Mouse (Mus musculus) left cerebral cortex, adult 18-20 months (tissue): ENCODE measurements around the gene Ntrk2. TPM values are rescaled to one million over a fixed set of nuclear protein-coding genes. Genes with fewer than 3 reads are reported as not detected.

Experiments used
- DNase-seq, 2 experiments: peaks; one replicate each; pipeline ENCODE4 v3.0.0; 2021 to 2022; ENCODE audit warnings: low spot score in 2 of 2, mixed read lengths in 1 of 2
- total RNA-seq, 2 experiments: library from RNA; stranded (reverse); gene quantifications; 2 replicates each; pipeline ENCODE4 v1.2.3; 2021

Gene Ntrk2
- total RNA-seq, 2 experiments from 2014 or later = 369 to 406 TPM

DNA sequence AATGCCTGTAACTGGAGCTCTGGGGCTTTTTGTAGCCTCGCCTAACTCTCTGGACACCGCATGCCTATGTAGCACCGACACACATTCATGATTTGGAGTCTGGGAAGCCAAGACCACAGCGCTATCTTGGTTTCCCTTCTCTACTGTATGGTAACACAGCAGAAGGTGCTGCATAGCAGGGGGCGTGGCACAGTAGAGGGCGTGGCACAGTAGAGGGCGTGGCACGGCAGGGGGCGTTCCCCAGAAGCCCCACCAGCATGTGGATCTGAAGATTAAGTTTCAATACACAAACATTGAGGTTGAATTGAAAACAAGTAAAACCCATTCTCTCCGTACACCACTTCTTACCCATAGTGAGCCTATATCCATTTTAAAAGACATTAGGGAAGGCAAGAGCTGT is 115.3 kb downstream of the Ntrk2 start:
- DNase-seq = no peak

DNA sequence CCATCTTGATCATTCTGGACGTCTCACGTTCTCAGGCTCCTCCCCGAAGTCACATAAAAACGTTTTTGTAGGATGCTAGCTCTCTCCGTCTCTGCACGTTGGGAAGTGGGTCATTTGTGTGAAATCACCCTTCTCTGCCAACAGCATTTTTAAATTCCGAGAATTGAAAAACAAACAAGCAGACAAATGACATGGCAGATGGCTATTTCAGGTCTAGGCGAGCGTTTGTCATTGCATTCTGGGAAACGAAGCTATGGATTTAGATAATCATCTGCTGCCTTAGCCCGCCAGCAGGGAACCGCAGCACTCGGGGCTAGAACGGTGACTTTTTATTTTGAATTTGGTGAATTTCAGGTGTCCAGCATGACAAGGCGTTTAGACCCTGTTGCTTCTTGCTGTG is 115.8 kb downstream of the Ntrk2 start:
- no peak for DNase-seq

DNA sequence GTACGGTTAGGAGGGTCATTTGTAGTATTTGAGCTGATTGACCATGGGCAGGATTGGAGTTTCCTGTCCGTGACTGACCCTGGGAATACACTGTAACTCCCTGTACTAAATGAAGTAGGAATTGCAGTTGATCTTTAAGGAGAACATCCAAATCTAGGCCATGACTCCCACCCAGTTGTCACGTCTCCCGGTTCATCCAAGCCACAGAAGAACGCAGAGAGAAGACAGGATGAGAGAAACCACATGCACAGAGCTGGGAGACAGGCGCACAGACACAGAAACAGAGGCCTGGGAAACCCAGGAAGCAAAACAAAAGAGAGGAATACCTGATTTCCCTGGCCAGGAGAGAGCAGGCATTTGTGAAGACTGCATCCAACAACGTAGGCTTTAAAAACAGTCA is 117.1 kb downstream of the Ntrk2 start:
- no peak for DNase-seq

DNA sequence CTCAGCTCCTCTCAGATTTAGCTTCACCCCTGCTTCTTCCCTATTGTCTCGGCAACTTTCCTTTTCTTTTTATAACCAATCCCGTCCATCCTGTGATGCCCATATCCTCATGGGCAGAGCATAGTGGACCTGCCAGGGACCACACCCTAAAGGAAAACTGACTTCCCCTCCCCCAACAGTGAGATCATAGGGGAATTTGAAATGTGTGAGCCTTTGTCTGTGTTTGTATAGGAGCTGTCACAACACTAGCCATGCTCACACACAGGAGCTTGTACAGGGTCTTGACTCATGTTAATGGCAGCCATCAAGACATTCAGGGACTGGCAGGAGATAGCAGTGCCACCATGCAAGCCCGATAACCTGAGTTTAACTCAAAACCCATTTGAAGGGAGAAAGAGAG is 118.1 kb downstream of the Ntrk2 start:
- no peak for DNase-seq

DNA sequence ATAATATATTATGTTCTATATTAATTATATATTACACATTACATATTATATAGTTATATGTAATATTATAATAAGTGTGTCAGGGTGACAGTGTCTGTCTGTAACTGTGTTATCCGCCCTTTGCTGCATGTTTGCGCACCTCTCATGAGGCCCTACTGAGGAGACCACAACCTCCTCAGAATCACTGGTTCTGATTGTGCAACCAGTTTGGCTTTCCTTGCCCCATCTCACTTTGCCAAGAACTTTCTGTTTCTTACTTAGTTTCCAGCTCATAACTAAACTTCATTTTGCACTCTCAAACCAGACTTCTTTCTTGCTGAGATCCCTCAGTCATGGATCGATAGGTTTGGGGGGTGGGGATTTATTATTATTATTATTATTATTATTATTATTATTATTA is 120.8 kb downstream of the Ntrk2 start:
- DNase-seq = no peak

DNA sequence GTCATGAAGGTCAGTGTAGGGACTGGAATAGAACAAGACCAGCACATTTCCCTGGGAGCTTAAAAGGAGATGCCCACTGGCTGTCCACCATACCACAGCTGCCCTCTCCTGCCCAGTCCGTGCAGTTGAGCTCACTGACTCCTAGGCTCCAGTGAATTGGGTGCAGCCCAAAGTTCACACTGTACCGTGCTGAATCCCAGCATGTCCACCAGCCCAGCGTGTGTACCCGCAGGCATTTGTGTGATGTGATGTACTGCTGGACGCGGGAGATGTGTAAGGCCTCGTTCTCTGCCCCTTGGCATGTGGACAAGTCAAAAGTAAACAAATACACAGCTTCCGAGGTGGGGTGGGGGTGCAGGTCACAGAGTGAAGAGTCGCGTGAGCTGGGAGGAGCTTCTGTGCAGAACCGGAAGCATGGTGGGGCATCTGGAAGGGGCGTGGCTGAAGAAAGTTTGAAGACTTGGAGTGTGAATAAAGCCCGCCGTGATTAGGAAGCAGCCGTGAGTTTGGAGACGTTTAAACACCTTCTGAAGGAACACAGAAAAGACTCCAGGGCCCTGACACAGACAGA is 121.4 kb downstream of the Ntrk2 start:
- DNase-seq = no peak

DNA sequence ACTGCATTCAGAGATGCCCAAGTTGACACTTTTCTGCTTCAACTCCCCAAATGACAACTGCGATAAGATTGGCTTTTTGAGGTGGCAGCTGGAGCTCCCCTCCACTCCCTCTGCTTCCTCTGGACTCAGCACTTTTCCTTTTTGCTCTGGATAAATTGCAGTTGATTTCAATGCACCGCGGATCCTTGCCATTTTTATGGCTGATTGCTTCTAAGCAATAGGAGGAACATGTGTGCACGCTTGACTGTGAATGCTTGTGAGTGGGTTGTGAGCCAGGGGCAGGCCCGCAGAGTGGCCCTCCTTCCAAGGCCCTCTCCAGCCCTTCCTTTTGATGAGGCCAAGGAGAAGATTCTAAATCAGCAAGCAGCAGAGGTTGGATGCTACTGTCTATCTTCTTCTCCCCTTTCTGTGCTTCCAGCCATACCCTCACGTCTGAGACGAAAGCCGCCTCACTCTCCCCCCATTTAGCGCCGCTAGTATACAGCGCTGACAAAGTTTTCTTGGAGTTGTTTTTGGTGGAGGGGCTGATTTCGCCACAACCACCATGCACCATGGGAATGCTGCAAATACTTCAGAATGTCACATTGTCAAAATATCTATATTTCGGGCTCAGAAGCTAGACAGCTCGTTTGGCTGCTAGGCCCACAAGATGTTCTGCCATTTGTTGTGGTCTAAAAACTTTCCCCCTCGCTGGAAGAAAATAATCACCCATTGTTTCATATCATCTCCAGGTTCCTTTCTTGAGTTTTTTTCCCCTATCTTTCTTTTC is 122.5 kb downstream of the Ntrk2 start:
- no peak for DNase-seq

DNA sequence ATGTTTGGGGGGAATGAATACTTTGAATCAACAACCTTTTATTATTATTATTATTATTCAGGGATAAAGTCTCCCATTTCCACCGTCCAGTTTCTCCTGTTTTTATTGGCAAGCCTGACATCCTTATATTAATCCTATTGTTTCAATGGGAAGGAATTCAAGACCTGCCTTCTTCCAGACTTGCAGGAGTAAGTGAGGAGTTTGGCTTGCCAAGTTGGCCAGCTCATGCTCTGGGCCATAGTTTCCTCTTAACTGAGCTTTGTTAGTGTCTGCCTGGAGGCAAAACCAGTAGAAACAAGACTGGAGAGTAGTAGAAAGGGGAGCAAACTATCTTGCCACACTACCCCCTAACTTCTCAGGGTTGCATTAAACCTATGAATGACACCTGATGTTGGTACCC is 123.8 kb downstream of the Ntrk2 start:
- no peak for DNase-seq

DNA sequence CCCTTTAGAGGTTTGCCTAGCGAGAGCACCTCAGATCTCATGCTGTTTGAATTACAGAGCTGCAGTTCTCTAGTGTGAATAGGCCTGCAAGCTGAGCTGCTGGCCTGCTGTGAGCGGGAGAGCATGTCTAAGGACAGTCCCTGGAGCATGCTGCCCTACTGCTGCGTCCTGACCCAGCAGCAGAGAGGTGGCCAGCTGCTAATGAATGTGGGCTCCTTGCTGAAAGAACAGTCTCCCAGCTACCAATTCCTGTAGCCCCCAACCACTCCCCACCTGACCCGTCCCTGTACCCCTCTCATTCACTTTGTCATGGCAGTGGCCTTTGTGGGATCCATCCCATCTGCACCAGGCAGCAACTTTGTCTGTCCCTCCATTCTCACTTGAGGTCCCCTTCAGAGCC is 126.8 kb downstream of the Ntrk2 start:
- DNase-seq = no peak

DNA sequence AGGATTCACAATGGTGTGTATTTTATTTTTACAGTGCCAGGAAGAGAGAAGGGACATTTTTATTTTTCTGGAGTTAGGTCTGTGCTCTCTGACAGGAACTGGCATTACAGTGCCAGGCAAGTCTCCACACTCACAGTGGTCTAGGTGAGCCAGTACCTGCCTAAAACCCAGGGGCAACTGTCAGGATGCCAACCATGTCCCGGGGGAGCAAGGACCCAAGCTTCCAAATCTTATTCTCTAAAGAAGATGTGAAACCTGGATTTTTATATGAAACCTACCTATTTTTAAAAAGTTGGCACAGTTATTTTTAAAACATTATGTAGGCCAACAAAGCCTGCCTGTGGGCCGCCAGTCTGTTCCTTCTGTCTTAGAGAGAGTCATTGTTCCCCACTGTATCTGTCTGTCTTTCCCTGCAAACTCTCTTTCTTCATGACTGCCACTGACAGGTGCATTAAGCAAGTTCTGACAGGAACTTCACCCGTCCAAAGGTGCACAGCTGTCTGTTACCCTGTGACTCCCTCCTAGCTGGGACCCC is 128.3 kb downstream of the Ntrk2 start:
- DNase-seq = no peak

DNA sequence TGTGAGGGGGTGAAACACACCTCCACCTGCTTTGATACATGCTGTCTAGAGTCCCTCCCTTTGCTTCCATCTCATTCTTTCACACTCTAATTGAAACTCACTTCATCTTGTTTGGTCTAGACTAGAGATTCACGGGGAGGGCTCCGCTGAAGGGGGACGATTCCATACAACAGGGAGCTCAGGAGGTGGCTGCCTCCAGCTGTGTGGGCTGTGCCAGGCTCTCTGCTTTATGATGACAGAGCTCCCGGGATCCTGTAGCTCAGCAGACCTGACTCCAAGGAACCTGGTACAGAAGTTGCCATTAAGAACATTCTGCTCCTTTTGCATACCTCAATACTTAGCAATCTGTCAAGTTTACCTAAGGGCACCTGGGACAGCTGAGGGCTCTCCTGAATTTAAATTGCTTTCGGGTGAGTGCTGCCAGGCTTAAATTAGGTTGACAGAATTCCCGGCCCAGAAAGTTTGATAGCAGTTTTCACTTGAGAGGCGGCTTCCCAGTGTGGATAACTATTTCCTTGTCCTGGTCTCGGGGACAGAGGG is 129.7 kb downstream of the Ntrk2 start:
- DNase-seq = no peak

DNA sequence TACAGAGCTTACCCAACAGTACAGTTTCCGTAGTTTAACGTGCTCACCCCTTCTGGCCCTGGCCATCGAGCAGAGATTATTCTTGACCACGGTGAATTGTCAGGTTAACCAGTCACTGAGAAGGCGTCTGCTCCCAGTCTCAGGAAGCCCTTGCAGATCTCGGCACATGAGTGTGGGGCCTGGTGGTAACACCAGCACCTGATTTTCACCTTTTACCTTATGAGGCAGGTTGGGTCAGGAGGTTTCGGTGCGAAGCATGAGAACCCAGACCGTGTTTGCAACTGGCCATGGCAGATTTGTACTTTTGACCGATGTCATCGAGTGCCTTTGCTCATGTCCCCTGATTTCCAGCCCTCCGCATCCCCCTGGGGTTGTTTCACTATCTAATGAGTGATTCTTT is 131.5 kb downstream of the Ntrk2 start:
- DNase-seq = no peak

DNA sequence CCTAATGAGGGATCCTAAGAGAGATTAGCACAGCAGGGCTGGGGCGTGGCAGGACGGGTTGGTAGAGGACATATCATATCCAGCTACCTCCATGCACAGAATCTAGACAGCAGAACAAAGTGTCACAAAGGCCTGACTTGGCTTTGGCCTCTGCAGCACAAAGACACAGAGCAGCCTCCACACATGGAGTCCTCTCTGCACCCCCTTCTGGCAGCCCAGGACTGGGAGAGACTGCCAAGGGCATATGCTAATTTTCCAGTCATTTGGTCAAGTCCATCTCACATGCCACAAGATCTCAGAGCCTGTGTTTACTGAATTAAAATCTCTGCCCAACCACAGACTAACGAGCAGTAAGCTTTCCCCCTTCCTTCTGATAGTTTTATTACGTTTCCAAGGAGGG is 132.1 kb downstream of the Ntrk2 start:
- DNase-seq = no peak

DNA sequence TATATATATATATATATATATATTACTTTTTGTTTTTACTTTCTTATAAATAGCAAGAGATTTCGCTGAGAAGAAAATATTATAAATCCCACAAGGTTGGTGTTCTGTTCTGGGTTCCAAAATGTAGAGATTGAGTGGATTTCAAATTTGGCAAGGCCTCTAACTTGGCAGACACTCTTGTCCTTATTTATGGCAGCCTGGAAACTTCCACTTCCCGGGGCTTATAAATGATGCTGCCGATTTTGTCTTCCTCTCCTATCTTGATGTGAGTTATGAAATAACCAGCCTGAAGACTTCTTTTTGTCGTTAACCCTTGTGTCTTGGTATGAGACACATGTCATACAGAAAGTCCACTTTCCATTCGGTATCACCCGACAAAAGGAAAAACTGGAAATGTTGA is 133.8 kb downstream of the Ntrk2 start:
- DNase-seq = no peak

DNA sequence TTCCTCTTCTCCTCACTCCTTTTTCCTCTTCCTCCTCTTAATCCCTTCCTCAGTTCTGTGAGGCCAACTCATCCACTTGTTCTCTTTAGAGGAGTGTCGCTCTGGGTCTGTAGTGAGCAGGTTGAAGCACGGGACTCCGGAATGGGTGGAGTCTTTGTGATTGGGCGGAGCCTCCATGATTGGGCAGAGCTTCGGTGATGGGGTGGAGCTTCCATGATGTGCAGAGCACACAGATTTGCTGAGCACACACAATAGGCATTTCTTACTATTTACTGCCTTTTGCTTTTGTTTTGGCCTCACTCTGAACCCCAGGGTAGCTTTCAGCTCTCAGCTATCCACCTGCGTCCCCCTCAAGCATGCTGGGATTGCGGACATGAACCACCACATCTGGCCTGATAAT is 134.4 kb downstream of the Ntrk2 start:
- no peak for DNase-seq

DNA sequence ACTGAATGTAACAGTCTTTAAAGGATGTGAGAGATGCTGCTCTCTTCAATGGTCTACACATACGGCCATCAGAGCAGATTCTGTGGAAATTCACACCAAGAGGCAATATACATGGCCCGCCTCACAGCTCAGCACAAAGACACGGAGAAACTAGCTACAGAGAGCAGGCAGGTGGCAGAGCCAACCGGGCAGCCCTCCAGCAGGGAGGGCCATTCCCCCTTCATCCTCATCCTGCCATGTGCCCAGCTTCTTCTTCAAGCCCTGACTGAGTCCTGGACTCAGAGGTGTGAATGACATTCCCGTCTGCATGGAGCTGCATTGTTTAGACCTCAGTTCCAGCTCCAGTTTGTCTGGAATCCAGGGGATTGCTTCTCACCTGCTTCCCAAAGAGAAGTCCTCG is 139.4 kb downstream of the Ntrk2 start:
- DNase-seq = no peak

DNA sequence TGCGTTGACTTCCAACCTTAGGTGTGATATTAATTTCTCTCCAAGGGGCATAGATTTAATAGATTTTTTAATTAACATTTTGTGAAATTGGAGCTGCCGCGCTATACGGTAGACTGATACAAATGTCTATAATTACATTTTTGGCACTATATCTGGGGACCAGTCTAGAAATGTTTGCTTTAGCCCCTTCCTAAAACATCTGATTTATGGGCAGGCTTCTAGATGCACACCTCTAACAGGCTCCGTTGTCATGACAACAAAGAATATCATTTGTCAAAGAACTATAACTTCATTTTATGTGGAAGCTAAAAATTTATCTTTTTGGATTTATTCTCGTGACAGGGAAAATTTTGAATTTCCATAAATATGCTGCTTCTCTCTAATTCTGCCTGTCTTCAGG is 140.2 kb downstream of the Ntrk2 start:
- DNase-seq = no peak

DNA sequence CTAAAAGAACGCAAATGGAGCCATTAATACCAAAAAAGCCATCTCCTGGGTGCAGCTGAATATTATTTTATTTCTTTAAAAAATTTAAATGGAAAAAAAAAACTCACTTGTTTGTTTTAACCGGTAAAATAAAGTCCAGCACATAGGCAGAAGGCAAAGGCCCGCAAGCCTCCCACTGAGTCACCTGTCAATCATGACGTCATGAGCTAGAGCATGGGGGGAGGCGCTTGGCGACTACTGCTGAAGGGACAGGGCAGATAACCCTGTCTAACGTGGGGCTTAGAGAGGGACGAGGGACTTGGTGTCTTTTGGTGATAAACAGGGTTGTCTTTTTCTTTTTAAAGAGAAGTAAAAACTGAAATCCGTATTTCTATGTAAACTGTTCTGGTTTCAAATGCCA is 140.7 kb downstream of the Ntrk2 start:
- DNase-seq = no peak

DNA sequence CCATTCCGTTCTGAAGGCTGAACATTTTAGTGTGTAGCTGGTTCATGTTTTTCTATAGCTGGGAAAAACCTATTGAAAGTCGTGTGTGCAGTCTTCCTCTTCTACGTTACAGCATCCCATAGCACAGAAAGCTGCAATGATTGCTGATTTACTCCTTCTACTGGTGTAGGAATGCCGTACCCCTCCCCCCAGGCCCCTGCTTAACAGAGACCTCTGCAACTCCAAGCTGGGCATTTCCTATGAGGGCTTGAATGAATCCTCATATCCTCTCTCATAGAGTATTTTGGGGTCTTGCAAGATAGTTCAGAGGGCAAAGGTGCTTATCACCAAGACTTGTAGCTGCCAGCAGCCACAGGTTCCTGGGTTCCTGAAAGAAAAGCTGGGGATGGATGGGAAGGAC is 148.0 kb downstream of the Ntrk2 start:
- no peak for DNase-seq

DNA sequence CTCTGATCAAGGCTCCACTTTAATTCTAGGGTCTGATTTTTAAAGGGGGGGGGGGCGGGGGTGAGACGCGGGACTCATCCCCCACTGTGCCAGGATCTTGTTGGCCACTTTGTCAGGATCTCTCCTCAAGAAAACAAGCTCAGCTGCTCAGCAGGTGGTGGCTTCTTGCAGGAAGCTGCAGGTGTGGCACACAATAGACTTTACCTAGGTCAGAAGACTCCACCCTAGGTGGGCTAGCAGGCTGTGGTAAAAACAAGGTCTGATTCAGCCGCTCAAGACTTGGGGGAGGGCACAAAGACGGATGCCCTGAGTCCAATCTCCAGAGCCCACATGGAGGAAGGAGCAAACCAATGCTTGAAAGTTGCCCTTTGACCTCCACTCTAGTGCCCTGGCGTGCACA is 148.4 kb downstream of the Ntrk2 start:
- no peak for DNase-seq

DNA sequence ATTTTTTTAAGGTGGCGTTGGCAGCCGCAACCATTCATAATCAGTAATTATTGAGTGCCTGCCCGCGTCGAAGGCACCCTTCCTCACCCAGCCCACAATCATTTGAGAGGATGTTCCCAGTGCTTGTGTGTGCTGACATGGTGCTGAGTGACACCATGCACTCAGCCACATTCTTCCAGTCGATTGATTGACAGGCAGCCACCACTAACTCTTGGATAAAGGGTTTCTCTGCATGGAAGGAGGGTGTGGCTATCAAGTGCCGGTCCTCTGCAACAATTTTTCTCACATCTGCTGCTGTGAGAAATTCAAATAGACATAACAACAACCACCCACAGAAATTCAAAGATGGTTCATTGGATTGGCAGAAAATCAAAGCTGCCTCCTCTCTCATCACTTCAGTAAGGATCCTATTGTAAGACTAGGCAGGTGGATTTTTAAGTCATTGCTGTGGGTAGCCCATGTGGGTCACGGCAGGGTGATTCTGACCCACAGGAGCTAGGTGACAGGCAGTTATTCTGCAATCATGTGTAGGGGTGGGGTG is 148.9 kb downstream of the Ntrk2 start:
- no peak for DNase-seq

DNA sequence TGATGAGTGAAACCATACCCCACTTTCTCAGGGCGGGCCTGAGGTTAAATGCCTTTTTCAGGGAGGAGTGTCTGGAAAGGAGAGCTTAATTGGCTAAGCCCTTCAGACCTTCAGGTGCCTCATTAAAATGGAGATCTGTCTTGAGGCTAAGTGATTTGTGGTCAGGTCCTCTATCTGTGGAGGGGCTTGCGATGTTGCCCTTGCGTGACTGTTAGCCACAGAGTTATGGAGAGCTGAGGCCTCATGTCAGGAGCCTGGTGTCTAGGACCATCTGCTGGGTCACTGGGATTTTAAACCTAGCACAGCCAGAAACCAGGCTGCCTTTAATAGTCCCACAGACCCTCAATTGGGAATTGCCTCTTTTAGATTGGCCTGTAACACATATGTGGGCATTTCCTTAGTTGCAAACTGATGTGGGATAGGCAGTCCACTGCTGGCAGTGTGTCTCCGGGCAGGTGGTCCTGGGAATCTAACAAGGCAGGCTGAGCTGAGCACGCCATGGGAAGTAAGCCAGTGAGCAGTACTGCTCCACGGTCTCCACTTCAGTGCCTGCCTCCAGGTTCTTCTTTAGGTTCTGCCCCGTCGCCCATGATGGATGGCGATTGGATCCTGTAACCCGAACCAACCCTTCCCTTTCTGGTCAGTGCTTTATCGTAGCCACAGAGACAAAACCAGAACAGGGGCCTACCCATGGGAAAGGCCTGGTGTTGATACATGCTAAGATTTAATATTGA is 152.0 kb downstream of the Ntrk2 start:
- no peak for DNase-seq
